Mouse (Mus musculus) megakaryocyte, embryonic 14.5 days (primary cell): ENCODE measurements around the gene Slc22a5.

Experiments used
- FLI1 ChIP-seq: IDR thresholded peaks from 2 replicates; pipeline ENCODE4 v1.6.1; 2012; ENCODE audit warnings: low read length, inconsistent platforms, mixed read lengths
- GATA1 ChIP-seq: IDR thresholded peaks from 3 replicates; pipeline ENCODE4 v1.6.1; 2012; ENCODE audit warnings: mixed read lengths, low read length, inconsistent platforms, borderline replicate concordance

DNA sequence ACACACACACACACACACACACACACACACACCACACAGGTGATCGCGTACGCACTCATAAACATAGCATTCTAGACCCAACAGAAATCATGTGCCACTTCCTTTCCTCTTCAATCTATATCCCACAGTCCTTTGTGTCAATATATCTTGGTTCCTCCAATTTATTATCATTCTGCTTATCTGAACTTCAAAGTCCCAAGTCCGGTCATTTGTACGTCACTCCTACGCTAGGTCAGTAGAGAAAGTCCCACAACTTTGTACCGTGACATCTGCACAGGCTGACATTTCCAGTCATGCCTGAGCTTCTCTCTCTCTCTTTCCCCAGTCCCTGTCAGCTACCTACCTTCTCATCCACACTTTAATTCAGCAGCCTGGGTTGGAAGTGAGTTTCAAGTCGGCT lies 17.2 kb upstream of the Slc22a5 start:
- TF ChIP-seq FLI1 (no peak), GATA1 (no peak)
